ENCODE assay signal across 8 mouse cellular contexts in genomic region chr17:84511682-84512515, GRCm38 (mm10). TPM values are rescaled to one million over a fixed set of nuclear protein-coding genes. Genes with fewer than 3 reads are reported as not detected.
A peak's percentile ranks its signal among the peaks of the same experiment; 100 is the strongest.
DNase-seq lines count a peak whose midpoint lies in the region; ATAC-seq and TF ChIP-seq lines count a peak whose summit lies in the region.

Gene Plekhh2, plus strand, starts transcription at chr17:84511895.

- H3K9ac ChIP-seq in heart, embryonic 12.5 days = peak within 1 kb of the TSS; percentile 84
- peak within 1 kb of the TSS; percentile 53 for H3K9ac ChIP-seq in kidney, embryonic 15.5 days
- H3K9ac ChIP-seq in midbrain, embryonic 16.5 days (ENCODE audit: low read depth, low read length) = peak within 1 kb of the TSS; percentile 82

- H3K4me3 ChIP-seq in bone marrow, adult 2 months (replicated peaks; ENCODE audit: control insufficient read depth, low read depth, low read length) = no peak within 1 kb of the TSS
- peak within 1 kb of the TSS; percentile 65 for H3K4me3 ChIP-seq in embryonic fibroblast, embryonic 13.5 days (ENCODE audit: insufficient read depth, low read length)
- peak within 1 kb of the TSS; percentile 86 for H3K4me3 ChIP-seq in heart, embryonic 12.5 days
- H3K4me3 ChIP-seq in kidney, embryonic 15.5 days (replicated peaks) = peak within 1 kb of the TSS; percentile 63
- peak within 1 kb of the TSS; percentile 89 for H3K4me3 ChIP-seq in midbrain, embryonic 16.5 days (ENCODE audit: low read depth, low read length)

- WGBS in bone marrow, adult 2 months = under 1% methylated on average over 78 of the region's 79 CpGs
- under 1% methylated on average over 79 of the region's 79 CpGs for WGBS in heart, embryonic 12.5 days
- WGBS in kidney, embryonic 15.5 days = under 1% methylated on average over 78 of the region's 79 CpGs
- under 1% methylated on average over 73 of the region's 79 CpGs for WGBS in midbrain, embryonic 16.5 days

- no peaks in the 10 kb centered on the region for H3K27me3 ChIP-seq in heart, embryonic 12.5 days (replicated peaks)
- no peaks in the 10 kb centered on the region for H3K27me3 ChIP-seq in kidney, embryonic 15.5 days
- no peaks in the 10 kb centered on the region for H3K27me3 ChIP-seq in midbrain, embryonic 16.5 days (ENCODE audit: control insufficient read depth, insufficient read depth, low read depth, low read length)

- peak within 1 kb of the TSS; percentile 21; the same call in 1 of the 2 replicates for H3K27ac ChIP-seq in bone marrow, adult 2 months (ENCODE audit: control insufficient read depth, insufficient read depth, low read depth, low read length, poor library complexity)
- H3K27ac ChIP-seq in embryonic fibroblast, embryonic 13.5 days (ENCODE audit: insufficient read depth, low read length) = peak within 1 kb of the TSS; percentile 95
- peak within 1 kb of the TSS; percentile 41; the same call in 1 of the 2 replicates for H3K27ac ChIP-seq in heart, embryonic 12.5 days (ENCODE audit: poor library complexity, severe bottlenecking)
- peak within 1 kb of the TSS; percentile 91 for H3K27ac ChIP-seq in kidney, embryonic 15.5 days
- H3K27ac ChIP-seq in midbrain, embryonic 16.5 days (ENCODE audit: low read length) = peak within 1 kb of the TSS; percentile 47

- no peak for TF ChIP-seq POLR2A in bone marrow, adult 2 months (IDR thresholded peaks at IDR 0.05; ENCODE audit: borderline replicate concordance, control insufficient read depth, low read depth, low read length)
- TF ChIP-seq POLR2A in embryonic fibroblast, embryonic 13.5 days (IDR thresholded peaks at IDR 0.05; ENCODE audit: low read depth, low read length) = peak; percentile 74

- peak within 1 kb of the TSS; percentile 99 for H3K4me2 ChIP-seq in heart, embryonic 12.5 days
- peak within 1 kb of the TSS; percentile 80 for H3K4me2 ChIP-seq in kidney, embryonic 15.5 days
- H3K4me2 ChIP-seq in midbrain, embryonic 16.5 days (ENCODE audit: low read length) = peak within 1 kb of the TSS; percentile 96

- peak; percentile 81 for ATAC-seq in heart, embryonic 12.5 days (ENCODE audit: insufficient number of reproducible peaks, low FRiP score)
- peak; percentile 87 for ATAC-seq in kidney, embryonic 15.5 days (replicated peaks; ENCODE audit: low FRiP score)
- ATAC-seq in midbrain, embryonic 16.5 days = peak; percentile 95

- no peak for TF ChIP-seq CTCF in bone marrow, adult 2 months (IDR thresholded peaks at IDR 0.05; ENCODE audit: control insufficient read depth, insufficient read depth, low read length)
- TF ChIP-seq CTCF in embryonic fibroblast, embryonic 13.5 days (IDR thresholded peaks at IDR 0.05; ENCODE audit: borderline replicate concordance, insufficient read depth, low read length) = no peak

- H3K36me3 ChIP-seq in heart, embryonic 12.5 days = no peaks in the 10 kb centered on the region
- H3K36me3 ChIP-seq in kidney, embryonic 15.5 days = no peaks in the 10 kb centered on the region
- no peaks in the 10 kb centered on the region for H3K36me3 ChIP-seq in midbrain, embryonic 16.5 days (ENCODE audit: control insufficient read depth, insufficient read depth, low read length)

- no peaks in the 10 kb centered on the region; the same call in 1 of the 2 replicates for H3K4me1 ChIP-seq in bone marrow, adult 2 months (ENCODE audit: control insufficient read depth, insufficient read depth, low read length)
- H3K4me1 ChIP-seq in embryonic fibroblast, embryonic 13.5 days (ENCODE audit: control insufficient read depth, insufficient read depth, low read length) = peaks cover 10% of the 10 kb centered on the region
- peaks cover 15% of the 10 kb centered on the region for H3K4me1 ChIP-seq in heart, embryonic 12.5 days (replicated peaks)
- peaks cover 30% of the 10 kb centered on the region for H3K4me1 ChIP-seq in kidney, embryonic 15.5 days
- peaks cover 10% of the 10 kb centered on the region for H3K4me1 ChIP-seq in midbrain, embryonic 16.5 days (ENCODE audit: control insufficient read depth, insufficient read depth, low read length)

- H3K9me3 ChIP-seq in heart, embryonic 12.5 days (replicated peaks) = no peaks in the 10 kb centered on the region
- H3K9me3 ChIP-seq in kidney, embryonic 15.5 days (replicated peaks) = no peaks in the 10 kb centered on the region
- H3K9me3 ChIP-seq in midbrain, embryonic 16.5 days (replicated peaks; ENCODE audit: control insufficient read depth, low read length, poor library complexity, severe bottlenecking) = no peaks in the 10 kb centered on the region

- DNase-seq in 3134 (ENCODE audit: extremely low read depth, insufficient read length, low spot score) (peak; percentile 90), liver (peak; percentile 69)
- DNase-seq in telencephalon, adult 2 months (ENCODE audit: low read depth, low spot score) = peak; percentile 60

RNA-seq across cellular contexts. Expression of gene Plekhh2, which starts in this region (rescaled TPM):
- 2.2 TPM in 2 replicates for polyA plus RNA-seq in bone marrow, adult 2 months (2011; ENCODE audit: insufficient read depth, insufficient read length, low replicate concordance, missing spikeins)
- polyA plus RNA-seq in embryonic fibroblast, embryonic 13.5 days (2011; ENCODE audit: insufficient read length, low read depth, missing spikeins) = 26.9 and 37.7 TPM in 2 replicates
- 3.3 and 3.6 TPM in 2 replicates for polyA plus RNA-seq in heart, embryonic 12.5 days (2016; fragmentation: Nextera tagmentation; extraction: Ambion mirVana)
- polyA plus RNA-seq in kidney, embryonic 15.5 days (2015; fragmentation: Nextera tagmentation; extraction: Ambion mirVana) = 10.3 and 11.9 TPM in 2 replicates
- 1.9 and 2.3 TPM in 2 replicates for polyA plus RNA-seq in midbrain, embryonic 16.5 days (2015; fragmentation: Nextera tagmentation; extraction: Ambion mirVana)

Comparison
In these comparisons a context has a peak if more than half of its experiments do, and no peak if none do; other contexts are left out.
1. H3K27ac ChIP-seq: peak in every context shown above with its lines; median percentile 95 in embryonic fibroblast, embryonic 13.5 days; 91 in kidney, embryonic 15.5 days; 47 in midbrain, embryonic 16.5 days; 41 in heart, embryonic 12.5 days; 21 in bone marrow, adult 2 months.